Comparison of ENCODE assay signal across 10 mouse cellular contexts in the genomic region with DNA sequence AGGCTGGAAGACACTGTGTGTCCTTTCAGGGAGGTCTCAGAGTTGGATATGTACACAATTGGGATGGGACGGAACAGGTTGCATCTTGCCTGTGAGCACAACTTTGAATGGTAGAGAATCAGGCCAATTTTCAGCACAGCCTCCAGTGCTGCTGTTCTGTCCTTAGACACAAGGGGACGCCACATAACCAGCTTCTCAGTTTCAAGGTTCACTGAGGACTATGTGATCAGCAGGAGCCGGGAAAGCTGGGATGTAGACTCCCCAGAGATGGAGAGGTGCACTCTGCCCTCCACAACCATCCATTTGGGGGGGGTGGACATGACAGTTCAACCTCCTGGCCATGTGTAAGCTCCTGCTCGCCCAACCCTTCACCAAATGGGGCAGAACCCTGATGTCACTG. TPM values are rescaled to one million over a fixed set of nuclear protein-coding genes. Genes with fewer than 3 reads are reported as not detected.
DNase-seq lines count a peak whose midpoint lies in the region; TF ChIP-seq lines count a peak whose summit lies in the region.
"Had no signal": no experiment of that assay in that cellular context is flagged by ENCODE, and none has a peak within 500 bp of the region (broad histone marks: within the 10 kb centered on the region; RNA-seq: fewer than 3 reads in every experiment).

No protein-coding gene starts in this region.

- no peak overlapping the region for H3K27ac ChIP-seq in gastrocnemius, adult 2 months
- H3K27ac ChIP-seq: hindbrain, embryonic 15.5 days; neural tube, embryonic 13.5 days had no signal

- DNase-seq in gastrocnemius, adult 2 months = peak; percentile 55
- no peak for DNase-seq in gastrocnemius, postnatal 25 days
- peak; percentile 68 for DNase-seq in urinary bladder, postnatal 14 days (ENCODE audit: low spot score)
- no peak for DNase-seq in urinary bladder, postnatal 10 days (ENCODE audit: low spot score)
- DNase-seq in cerebellum, postnatal 4 days (ENCODE audit: low spot score in 2 of 2) = peak; percentile 61 to 85
- DNase-seq in kidney, postnatal 14 days = peak; percentile 53
- peak; percentile 52 for DNase-seq in lung, postnatal 36 days
- peak; percentile 38 for DNase-seq in thymus, postnatal 25 days

- peak; percentile 66 for TF ChIP-seq CTCF in gastrocnemius, adult 2 months (IDR thresholded peaks at IDR 0.05)

- intact Hi-C loops in gastrocnemius, adult 2 months (cut with DNase I) = loop anchor here (1.0 to 2.0 kb wide), 2 partner anchors 115 to 338 kb away; no protein-coding TSS in a partner anchor

- H3K4me3 ChIP-seq in gastrocnemius, adult 2 months = no peak overlapping the region
- H3K4me3 ChIP-seq: hindbrain, embryonic 15.5 days; neural tube, embryonic 13.5 days had no signal

RNA-seq across cellular contexts. Expression of gene Dscaml1, which starts 10.5 kb away (rescaled TPM):
- not detected for total RNA-seq in gastrocnemius, adult 2 months (2021)
- not detected for total RNA-seq in gastrocnemius, postnatal 25 days (2021)

RNA-seq across cellular contexts. Expression of gene Fxyd2, which starts 16.4 kb away (rescaled TPM):
- 1 to 10 TPM in 1 of 2 experiments, under 1 TPM in 1; 0.82 to 1.7 TPM for total RNA-seq in gastrocnemius, adult 2 months (2021)
- total RNA-seq in gastrocnemius, postnatal 25 days (2021) = 1 to 10 TPM; 1.4 to 2.0 TPM

RNA-seq across cellular contexts. Expression of gene Fxyd6, which starts 45.9 kb away (rescaled TPM):
- 10 to 100 TPM; 26.7 to 84.7 TPM for total RNA-seq in gastrocnemius, adult 2 months (2021)
- 10 to 100 TPM; 27.5 to 31.2 TPM for total RNA-seq in gastrocnemius, postnatal 25 days (2021)

Comparison
In these comparisons a context has a peak if more than half of its experiments do, and no peak if none do; other contexts are left out.
1. DNase-seq: peak in gastrocnemius, adult 2 months (single experiment), urinary bladder, postnatal 14 days (single experiment), cerebellum, postnatal 4 days (2 of 2), kidney, postnatal 14 days (single experiment), lung, postnatal 36 days (single experiment) and thymus, postnatal 25 days (single experiment); none in gastrocnemius, postnatal 25 days (single experiment) and urinary bladder, postnatal 10 days (single experiment).